Mouse (Mus musculus) midbrain, embryonic 13.5 days (tissue): ENCODE data around the gene Itga3. TPM values are rescaled to one million over a fixed set of nuclear protein-coding genes. Genes with fewer than 3 reads are reported as not detected.

Source experiments
- ATAC-seq: fragments of 200-750 bp; cut with Nextera tagmentation; 2 replicates; pipeline ENCODE4 v1.8.0; 2017; ENCODE audit warnings: mild to moderate bottlenecking, moderate TSS enrichment, moderate library complexity
- H3K27ac ChIP-seq: fragments of 300-500 bp; sonication (generic); 2 replicates; pipeline ENCODE4 v1.5.1; 2015; ENCODE audit warnings: inconsistent platforms, mild to moderate bottlenecking, moderate library complexity
- H3K27me3 ChIP-seq: fragments of 300-500 bp; sonication (generic); 2 replicates; pipeline ENCODE4 v1.6.1; 2015; ENCODE audit warnings: mild to moderate bottlenecking, inconsistent platforms
- H3K36me3 ChIP-seq: fragments of 300-500 bp; sonication (generic); 2 replicates; pipeline ENCODE4 v1.6.1; 2015; ENCODE audit warnings: mild to moderate bottlenecking, inconsistent platforms
- H3K4me1 ChIP-seq: fragments of 300-500 bp; sonication (generic); replicated peaks from 2 replicates; pipeline ENCODE4 v1.6.1; 2015; ENCODE audit warnings: inconsistent platforms
- H3K4me2 ChIP-seq: fragments of 300-500 bp; sonication (generic); replicated peaks from 2 replicates; pipeline ENCODE4 v1.6.1; 2015; ENCODE audit warnings: moderate library complexity, mild to moderate bottlenecking, inconsistent platforms
- H3K4me3 ChIP-seq: fragments of 300-500 bp; sonication (generic); replicated peaks from 2 replicates; pipeline ENCODE4 v1.5.1; 2015; ENCODE audit warnings: mild to moderate bottlenecking, inconsistent platforms
- H3K9ac ChIP-seq: fragments of 300-500 bp; sonication (generic); replicated peaks from 2 replicates; pipeline ENCODE4 v1.6.1; 2015; ENCODE audit warnings: mild to moderate bottlenecking, inconsistent platforms
- H3K9me3 ChIP-seq: fragments of 300-500 bp; sonication (generic); 2 replicates; pipeline ENCODE4 v1.6.1; 2016; ENCODE audit warnings: mild to moderate bottlenecking, inconsistent platforms
- WGBS: fragments of 180-500 bp; shearing (Covaris S2); methylation state at CpG from one replicate; pipeline ENCODE4 v1.1.7; 2015; 5-methylcytosine and 5-hydroxymethylcytosine counted together
- polyA plus RNA-seq: library from polyadenylated mRNA; unstranded; fragments of >200 nt; fragmentation: Nextera tagmentation; extraction: Ambion mirVana; gene quantifications from 2 replicates; pipeline ENCODE4 v1.2.1, GENCODE M21; 2015

The Itga3 gene
- polyA plus RNA-seq, 1 experiment from 2014 or later = 8.8 TPM

GRCm38 (mm10) chr11:95088857-95089779 lies 12.5 kb upstream of the Itga3 start:
- no peak overlapping the region for H3K27ac ChIP-seq
- peaks cover 6% of the 10 kb centered on the region for H3K4me1 ChIP-seq
- H3K36me3 ChIP-seq = no peaks in the 10 kb centered on the region
- no peaks in the 10 kb centered on the region for H3K27me3 ChIP-seq
- 88% methylated on average over 16 of the region's 16 CpGs for WGBS
- H3K4me3 ChIP-seq = no peak overlapping the region
- no peak overlapping the region for H3K4me2 ChIP-seq
- ATAC-seq = no peak
- H3K9me3 ChIP-seq = no peaks in the 10 kb centered on the region
- H3K9ac ChIP-seq = no peak overlapping the region

GRCm38 (mm10) chr11:95088286-95088685 lies 11.7 kb upstream of the Itga3 start:
- WGBS = 57% methylated on average over 7 of the region's 7 CpGs
- no peaks in the 10 kb centered on the region for H3K27me3 ChIP-seq
- no peaks in the 10 kb centered on the region for H3K36me3 ChIP-seq
- H3K4me2 ChIP-seq = no peak overlapping the region
- no peak overlapping the region for H3K4me3 ChIP-seq
- H3K9ac ChIP-seq = no peak overlapping the region
- no peaks in the 10 kb centered on the region for H3K9me3 ChIP-seq
- no peak overlapping the region for H3K27ac ChIP-seq
- ATAC-seq = no peak
- H3K4me1 ChIP-seq = peaks cover 6% of the 10 kb centered on the region

GRCm38 (mm10) chr11:95087301-95088228 lies 11.0 kb upstream of the Itga3 start:
- no peaks in the 10 kb centered on the region for H3K9me3 ChIP-seq
- WGBS = 67% methylated on average over 17 of the region's 17 CpGs
- no peak overlapping the region for H3K4me3 ChIP-seq
- H3K9ac ChIP-seq = no peak overlapping the region
- H3K27ac ChIP-seq = no peak overlapping the region
- H3K4me2 ChIP-seq = no peak overlapping the region
- H3K36me3 ChIP-seq = no peaks in the 10 kb centered on the region
- no peaks in the 10 kb centered on the region for H3K27me3 ChIP-seq
- no peak for ATAC-seq
- peaks cover 6% of the 10 kb centered on the region for H3K4me1 ChIP-seq

GRCm38 (mm10) chr11:95086229-95086628 lies 9.6 kb upstream of the Itga3 start:
- Histone ChIP-seq H3K4me2 (no peak overlapping the region), H3K4me1 (peaks cover 6% of the 10 kb centered on the region), H3K27me3 (no peaks in the 10 kb centered on the region), H3K27ac (no peak overlapping the region), H3K9me3 (no peaks in the 10 kb centered on the region), H3K9ac (no peak overlapping the region), H3K4me3 (no peak overlapping the region), H3K36me3 (no peaks in the 10 kb centered on the region)
- no peak for ATAC-seq
- 57% methylated on average over 5 of the region's 5 CpGs for WGBS

GRCm38 (mm10) chr11:95085710-95086109 lies 9.1 kb upstream of the Itga3 start:
- Histone ChIP-seq H3K4me1 (peaks cover 6% of the 10 kb centered on the region), H3K9me3 (no peaks in the 10 kb centered on the region), H3K36me3 (no peaks in the 10 kb centered on the region), H3K27ac (no peak overlapping the region), H3K27me3 (no peaks in the 10 kb centered on the region), H3K9ac (no peak overlapping the region), H3K4me3 (no peak overlapping the region), H3K4me2 (no peak overlapping the region)
- 13% methylated on average over 5 of the region's 5 CpGs for WGBS
- ATAC-seq = no peak

- no peak for ATAC-seq
- peaks cover 6% of the 10 kb centered on the region for H3K4me1 ChIP-seq
- H3K4me3 ChIP-seq = no peak overlapping the region
- H3K9ac ChIP-seq = no peak overlapping the region
- H3K36me3 ChIP-seq = no peaks in the 10 kb centered on the region
- no peak overlapping the region for H3K27ac ChIP-seq
- no peak overlapping the region for H3K4me2 ChIP-seq
- H3K27me3 ChIP-seq = 0 out of 2 replicates have a peak, but pooled peaks cover 5% of the 10 kb centered on the region
- no peaks in the 10 kb centered on the region for H3K9me3 ChIP-seq
- 33% methylated on average over 5 of the region's 5 CpGs for WGBS
Observed at GRCm38 (mm10) chr11:95084811-95085382, 8.3 kb upstream of the Itga3 start.

GRCm38 (mm10) chr11:95084175-95084574 lies 7.6 kb upstream of the Itga3 start:
- Histone ChIP-seq H3K36me3 (no peaks in the 10 kb centered on the region), H3K4me2 (no peak overlapping the region), H3K27me3 (peaks cover 12% of the 10 kb centered on the region), H3K4me1 (peaks cover 6% of the 10 kb centered on the region), H3K9me3 (no peaks in the 10 kb centered on the region), H3K9ac (no peak overlapping the region), H3K4me3 (no peak overlapping the region), H3K27ac (no peak overlapping the region)
- WGBS = 30% methylated on average over 4 of the region's 4 CpGs
- ATAC-seq = no peak

GRCm38 (mm10) chr11:95082896-95083295 lies 6.3 kb upstream of the Itga3 start:
- no peak for ATAC-seq
- no peak overlapping the region for H3K9ac ChIP-seq
- H3K4me1 ChIP-seq = peaks cover 7% of the 10 kb centered on the region
- no peaks in the 10 kb centered on the region for H3K9me3 ChIP-seq
- peaks cover 25% of the 10 kb centered on the region for H3K27me3 ChIP-seq
- H3K36me3 ChIP-seq = no peaks in the 10 kb centered on the region
- H3K27ac ChIP-seq = no peak overlapping the region
- H3K4me2 ChIP-seq = no peak overlapping the region
- H3K4me3 ChIP-seq = no peak overlapping the region
- WGBS = 95% methylated on average over 7 of the region's 7 CpGs

GRCm38 (mm10) chr11:95080783-95081182 lies 4.2 kb upstream of the Itga3 start:
- H3K27me3 ChIP-seq = peaks cover 38% of the 10 kb centered on the region
- H3K27ac ChIP-seq = no peak overlapping the region
- H3K9me3 ChIP-seq = no peaks in the 10 kb centered on the region
- no peak overlapping the region for H3K4me2 ChIP-seq
- H3K4me3 ChIP-seq = no peak overlapping the region
- no peak overlapping the region for H3K9ac ChIP-seq
- 84% methylated on average over 6 of the region's 6 CpGs for WGBS
- peaks cover 20% of the 10 kb centered on the region for H3K4me1 ChIP-seq
- ATAC-seq = no peak
- H3K36me3 ChIP-seq = no peaks in the 10 kb centered on the region

GRCm38 (mm10) chr11:95079256-95079875 lies 2.8 kb upstream of the Itga3 start:
- Histone ChIP-seq H3K4me3 (no peak overlapping the region), H3K4me2 (no peak overlapping the region), H3K27ac (no peak overlapping the region), H3K4me1 (peaks cover 29% of the 10 kb centered on the region), H3K9me3 (no peaks in the 10 kb centered on the region), H3K27me3 (peaks cover 52% of the 10 kb centered on the region), H3K9ac (no peak overlapping the region), H3K36me3 (no peaks in the 10 kb centered on the region)
- ATAC-seq = no peak
- 88% methylated on average over 6 of the region's 6 CpGs for whole genome bisulfite sequencing

GRCm38 (mm10) chr11:95077956-95078355 lies 1.4 kb upstream of the Itga3 start:
- WGBS = 55% methylated on average over 7 of the region's 7 CpGs

More at GRCm38 (mm10) chr11:95077956-95078355, 1.4 kb upstream of the Itga3 start:
- H3K27ac ChIP-seq = no peak overlapping the region
- peak overlapping the region; percentile 79; the same call in 1 of the 2 replicates for H3K9ac ChIP-seq
- H3K9me3 ChIP-seq = no peaks in the 10 kb centered on the region
- H3K4me1 ChIP-seq = peaks cover 29% of the 10 kb centered on the region
- no peak overlapping the region for H3K4me3 ChIP-seq
- H3K4me2 ChIP-seq = no peak overlapping the region
- peaks cover 64% of the 10 kb centered on the region for H3K27me3 ChIP-seq
- H3K36me3 ChIP-seq = no peaks in the 10 kb centered on the region
- ATAC-seq = no peak
